ENCODE assay signal across 9 mouse cellular contexts in the genomic region with DNA sequence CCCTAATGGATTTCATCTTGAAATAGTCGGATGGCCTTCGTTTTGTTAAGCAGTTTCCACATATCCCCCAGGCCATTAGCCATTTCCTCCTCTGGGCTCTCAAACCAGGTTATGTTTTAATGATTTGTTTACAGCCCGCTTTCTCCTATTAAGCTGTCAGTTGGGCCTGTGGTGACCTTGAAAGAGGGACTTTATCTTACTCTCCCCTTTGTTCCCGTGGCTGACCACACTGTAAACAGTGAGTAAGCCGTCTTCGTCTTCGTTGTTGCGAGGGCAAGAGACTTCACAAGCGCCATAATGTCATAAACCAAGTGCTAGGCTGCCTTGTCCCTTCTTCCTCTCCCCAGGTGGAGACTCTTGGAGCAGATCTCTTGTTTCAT.
A peak's percentile ranks its signal among the peaks of the same experiment; 100 is the strongest.
DNase-seq lines count a peak whose midpoint lies in the region; ATAC-seq lines count a peak whose summit lies in the region.
"Had no signal": no experiment of that assay in that cellular context is flagged by ENCODE, and none has a peak within 500 bp of the region (broad histone marks: within the 10 kb centered on the region; RNA-seq: fewer than 3 reads in every experiment).

No protein-coding gene starts in this region.

- DNase-seq in kidney, postnatal 25 days: no peak
- DNase-seq in ovary, adult 18-20 months (ENCODE audit: low spot score): peak; percentile 44
- DNase-seq in ovary, postnatal 10 days (ENCODE audit: low spot score): no peak
- DNase-seq in yolk sac, embryonic 10.5 days (ENCODE audit: low spot score): peak; percentile 42
- no peak for DNase-seq in thymus, adult 18-20 months
- DNase-seq: kidney, adult 18-20 months; lung, postnatal 4 days had no signal

- H3K27ac ChIP-seq in kidney, embryonic 15.5 days: peak overlapping the region; percentile 41; the same call in 1 of the 2 replicates
- 0 out of 2 replicates have a peak overlapping the region, but pooled peaks have one; percentile 1 for H3K27ac ChIP-seq in intestine, embryonic 16.5 days (ENCODE audit: low read length)

- H3K4me3 ChIP-seq in kidney, embryonic 15.5 days (replicated peaks): no peak overlapping the region
- H3K4me3 ChIP-seq in intestine, embryonic 16.5 days (ENCODE audit: low read length): no peak overlapping the region

- peaks cover 32% of the 10 kb centered on the region for H3K4me1 ChIP-seq in kidney, embryonic 15.5 days
- H3K4me1 ChIP-seq in intestine, embryonic 16.5 days (ENCODE audit: control insufficient read depth, insufficient read depth, low read length): peaks cover 15% of the 10 kb centered on the region

- H3K27me3 ChIP-seq in kidney, embryonic 15.5 days: no peaks in the 10 kb centered on the region
- no peaks in the 10 kb centered on the region for H3K27me3 ChIP-seq in intestine, embryonic 16.5 days (replicated peaks; ENCODE audit: control insufficient read depth, insufficient read depth, low read length)

- no peak overlapping the region for H3K4me2 ChIP-seq in kidney, embryonic 15.5 days
- H3K4me2 ChIP-seq in intestine, embryonic 16.5 days (ENCODE audit: low read depth, low read length): no peak overlapping the region

- no peaks in the 10 kb centered on the region for H3K9me3 ChIP-seq in kidney, embryonic 15.5 days (replicated peaks)
- H3K9me3 ChIP-seq in intestine, embryonic 16.5 days (ENCODE audit: control insufficient read depth, low read length): no peaks in the 10 kb centered on the region

- peak; percentile 33; the same call in 1 of the 2 replicates for ATAC-seq in kidney, embryonic 15.5 days (replicated peaks; ENCODE audit: low FRiP score)
- ATAC-seq in intestine, embryonic 16.5 days: peak; percentile 62

- 33% methylated on average over 9 of the region's 9 CpGs for WGBS in kidney, embryonic 15.5 days
- 36% methylated on average over 9 of the region's 9 CpGs for WGBS in intestine, embryonic 16.5 days

- H3K36me3 ChIP-seq in kidney, embryonic 15.5 days: no peaks in the 10 kb centered on the region
- H3K36me3 ChIP-seq in intestine, embryonic 16.5 days (ENCODE audit: control insufficient read depth, insufficient read depth, low read length): no peaks in the 10 kb centered on the region

- no peak overlapping the region for H3K9ac ChIP-seq in kidney, embryonic 15.5 days
- no peak overlapping the region for H3K9ac ChIP-seq in intestine, embryonic 16.5 days (ENCODE audit: low read depth, low read length)

Comparison
In these comparisons a context has a peak if more than half of its experiments do, and no peak if none do; other contexts are left out.
1. DNase-seq: peak in ovary, adult 18-20 months (single experiment) and yolk sac, embryonic 10.5 days (single experiment); none in kidney, postnatal 25 days (0 of 2), ovary, postnatal 10 days (single experiment) and thymus, adult 18-20 months (0 of 2).